Mouse (Mus musculus) thymus, postnatal 36 days (tissue): ENCODE results near the gene Padi2.
A peak's percentile ranks its signal among the peaks of the same experiment; 100 is the strongest.

Experiments
- DNase-seq, 2 experiments: peaks; one replicate each; pipeline ENCODE4 v3.0.0; 2022; ENCODE audit warnings: mixed read lengths in 2 of 2

Gene Padi2

DNA sequence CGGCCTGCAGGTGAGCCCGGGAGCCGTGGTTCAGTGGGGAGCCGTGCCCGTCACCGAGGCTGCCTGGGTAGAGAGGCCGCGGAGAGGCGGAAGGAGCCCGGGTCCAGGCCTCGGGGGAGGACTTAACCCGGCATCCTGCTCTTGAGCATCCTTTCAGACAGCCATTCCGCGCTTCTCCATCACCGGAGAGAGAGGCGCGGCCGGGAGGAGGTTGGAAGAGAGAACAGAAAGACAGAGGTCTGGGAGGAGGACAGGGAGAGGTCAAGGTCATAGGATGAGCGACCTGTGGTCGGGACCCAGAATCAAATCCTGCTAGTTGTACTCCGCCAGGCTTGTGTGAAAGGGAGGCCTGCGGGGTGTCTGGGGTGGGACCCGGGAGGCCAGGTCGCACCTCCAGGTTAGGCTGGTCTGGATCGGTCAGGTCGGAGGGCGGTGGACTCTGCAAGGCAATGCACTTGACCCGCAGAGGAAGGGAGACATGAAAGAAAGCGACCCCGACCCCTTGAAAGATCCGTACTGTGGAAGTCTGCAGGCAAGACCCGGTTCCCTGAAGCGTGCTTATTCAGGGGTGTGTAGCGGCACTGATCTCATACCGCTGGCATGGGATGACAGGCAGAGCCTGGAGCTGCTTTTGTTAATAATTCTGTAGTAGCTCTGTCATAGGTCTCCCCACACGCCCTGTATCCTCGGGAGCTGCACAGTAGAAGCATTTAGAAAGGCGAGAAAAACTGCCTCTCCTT lies 55.5 kb downstream of the Padi2 start:
- no peak for DNase-seq

GRCm38 (mm10) chr4:140962207-140962909 lies 56.2 kb downstream of the Padi2 start:
- DNase-seq = no peak

- no peak for DNase-seq
Observed at GRCm38 (mm10) chr4:140962950-140963349, 56.8 kb downstream of the Padi2 start.

DNA sequence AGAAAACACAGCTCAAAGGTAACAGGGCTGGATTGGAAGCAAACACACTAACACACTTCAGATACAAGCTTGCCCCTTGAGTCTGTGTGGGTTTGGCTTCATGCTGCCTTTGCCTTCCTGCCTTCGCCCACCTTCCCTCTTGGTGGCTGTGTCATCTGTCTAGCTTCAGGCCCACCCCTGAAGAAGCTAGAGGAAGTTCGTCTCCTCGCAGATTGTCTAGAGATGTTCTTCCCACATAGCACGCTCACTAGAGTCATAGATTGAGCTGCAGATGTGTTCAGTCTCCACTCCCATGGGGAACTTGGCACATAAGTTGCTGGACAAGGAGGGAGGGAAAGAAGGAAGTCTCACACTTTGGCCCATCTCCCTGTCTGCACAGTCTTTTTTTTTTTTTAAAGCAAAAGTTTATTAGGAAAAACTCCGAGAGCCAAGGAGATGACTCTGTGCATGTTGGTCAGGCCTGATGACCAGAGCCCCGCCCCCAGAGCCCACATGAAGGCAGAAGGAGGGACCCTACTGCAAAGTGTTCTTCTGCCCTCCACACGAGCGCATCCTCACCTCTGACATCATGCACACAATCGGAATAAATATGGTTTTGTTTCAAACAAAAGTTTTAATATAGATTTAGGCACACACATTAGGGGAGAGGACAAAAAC lies 57.9 kb downstream of the Padi2 start:
- no peak for DNase-seq

- peak; percentile 63 to 65 for DNase-seq
Observed at GRCm38 (mm10) chr4:140964620-140965019, 58.5 kb downstream of the Padi2 start.

GRCm38 (mm10) chr4:140967386-140968159 lies 61.4 kb downstream of the Padi2 start:
- no peak for DNase-seq

DNA sequence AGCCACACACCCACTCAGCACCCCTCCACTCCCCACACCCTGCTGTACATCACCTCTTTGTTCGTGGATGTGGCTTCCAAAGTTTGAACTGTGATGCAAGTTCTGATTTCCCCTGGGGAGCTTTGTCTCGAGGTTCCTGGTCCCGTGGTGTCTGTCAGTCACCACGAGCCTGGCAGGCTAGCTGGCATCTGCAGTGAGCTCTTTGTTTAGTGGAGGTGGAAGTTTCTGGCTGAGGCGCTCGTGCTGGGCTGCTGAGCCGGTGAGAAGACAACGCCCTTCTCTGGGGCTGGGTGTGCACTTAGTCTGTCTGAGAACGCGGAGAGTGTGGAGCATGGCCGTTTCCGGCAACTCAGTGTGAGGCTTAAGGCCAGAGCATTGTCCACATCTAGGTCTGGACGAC lies 65.5 kb downstream of the Padi2 start:
- no peak for DNase-seq

GRCm38 (mm10) chr4:140974408-140974807 lies 68.3 kb downstream of the Padi2 start:
- no peak for DNase-seq

- DNase-seq = no peak
Observed at GRCm38 (mm10) chr4:140975356-140975755, 69.2 kb downstream of the Padi2 start.

DNA sequence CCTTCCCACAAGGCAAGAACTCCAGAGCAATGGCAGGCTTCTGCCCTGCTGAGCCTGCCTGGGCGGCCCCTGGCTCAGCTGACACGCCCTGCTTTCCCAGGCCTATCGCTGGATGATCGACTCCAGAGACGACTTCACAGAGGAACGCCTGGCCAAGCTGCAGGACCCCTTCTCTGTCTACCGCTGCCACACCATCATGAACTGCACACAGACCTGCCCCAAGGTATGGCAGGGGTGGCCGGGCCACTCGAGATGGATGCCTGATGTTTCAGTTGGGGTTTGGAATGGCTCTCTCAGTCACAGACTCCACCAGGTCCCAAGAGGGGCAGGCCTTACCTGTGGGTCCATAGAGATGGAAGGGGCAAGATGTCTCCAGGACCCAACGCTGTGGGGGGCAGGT lies 71.1 kb downstream of the Padi2 start:
- DNase-seq = no peak

DNA sequence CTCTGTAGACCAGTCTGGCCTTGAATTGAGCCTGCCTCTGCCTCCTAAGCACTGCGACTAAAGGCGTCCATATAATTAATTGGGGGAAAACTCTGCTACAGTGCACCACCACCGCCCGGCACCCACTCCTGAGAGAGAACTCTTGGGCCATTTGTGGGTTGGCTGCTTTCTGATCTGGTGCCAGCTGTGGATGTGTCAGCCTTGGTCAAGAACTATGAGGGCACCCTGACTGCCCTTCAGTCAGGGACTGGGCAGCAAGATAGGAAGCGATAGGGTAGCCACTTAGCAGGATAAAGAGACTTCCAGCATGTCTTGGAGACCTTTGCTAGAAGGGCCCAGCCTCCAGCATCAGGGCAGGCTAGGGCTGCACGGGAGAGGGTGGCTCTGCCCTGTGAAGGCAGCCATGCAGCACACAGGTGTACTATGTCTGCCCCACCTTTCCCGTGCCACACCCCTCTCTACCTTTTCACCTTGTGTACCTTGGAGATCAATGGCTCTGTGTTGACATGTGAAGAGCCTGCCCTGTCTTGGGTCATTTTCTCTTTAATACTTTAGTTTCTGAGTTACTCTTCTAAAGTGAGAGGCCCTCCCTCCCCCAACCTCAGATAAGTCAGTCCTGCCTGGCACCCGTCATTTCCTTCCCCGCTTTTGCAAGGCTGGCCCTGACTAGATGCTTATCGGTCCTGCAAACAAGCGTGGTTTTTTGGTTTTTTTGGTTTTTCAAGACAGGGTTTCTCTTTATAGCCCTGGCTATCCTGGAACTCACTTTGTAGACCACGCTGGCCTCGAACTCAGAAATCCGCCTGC lies 71.9 kb downstream of the Padi2 start:
- no peak for DNase-seq

DNA sequence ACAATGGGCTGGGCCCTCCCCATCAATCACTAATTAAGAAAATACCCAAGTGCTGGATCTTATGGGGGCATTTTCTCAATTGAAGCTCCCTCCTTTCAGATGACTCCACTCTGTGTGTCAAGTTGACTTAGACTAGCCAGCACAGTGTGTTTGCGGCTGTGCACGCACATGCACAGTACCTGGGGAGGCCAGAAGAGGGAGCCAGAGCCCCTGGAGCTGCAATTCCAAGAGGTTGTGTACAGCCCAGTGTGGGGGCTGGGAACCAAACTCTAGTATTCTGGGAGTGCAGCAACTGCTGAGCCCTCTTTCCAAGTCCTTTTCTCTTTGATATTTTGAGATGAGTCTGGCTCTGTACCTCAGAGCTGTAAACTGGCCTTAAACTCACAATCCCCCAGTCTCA lies 75.5 kb downstream of the Padi2 start:
- DNase-seq = peak in 1 of 2 experiments; percentile 41

DNA sequence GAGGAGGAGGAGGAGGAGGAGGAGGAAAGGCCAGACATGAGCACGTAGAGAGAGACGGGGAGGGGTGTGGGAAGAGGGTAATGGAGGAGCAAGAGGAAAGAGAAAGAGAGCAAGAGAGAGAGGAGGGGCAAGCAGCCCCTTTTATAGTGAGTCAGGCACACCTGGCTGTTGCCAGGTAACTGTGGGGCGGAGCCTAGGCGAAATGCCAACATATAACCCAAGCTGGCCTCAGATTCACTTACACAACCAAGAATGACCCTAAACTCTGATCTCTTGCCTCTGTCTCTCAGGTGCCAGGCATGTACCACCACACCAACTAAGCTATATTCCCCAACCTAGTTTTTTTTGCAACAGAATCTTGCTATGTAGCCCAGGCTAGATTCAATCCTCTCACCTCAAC lies 76.7 kb downstream of the Padi2 start:
- no peak for DNase-seq

GRCm38 (mm10) chr4:140983442-140983841 lies 77.3 kb downstream of the Padi2 start:
- DNase-seq = peak; percentile 68 to 76

GRCm38 (mm10) chr4:140984544-140984943 lies 78.4 kb downstream of the Padi2 start:
- no peak for DNase-seq

- no peak for DNase-seq
Observed at GRCm38 (mm10) chr4:140986024-140986710, 80.0 kb downstream of the Padi2 start.

DNA sequence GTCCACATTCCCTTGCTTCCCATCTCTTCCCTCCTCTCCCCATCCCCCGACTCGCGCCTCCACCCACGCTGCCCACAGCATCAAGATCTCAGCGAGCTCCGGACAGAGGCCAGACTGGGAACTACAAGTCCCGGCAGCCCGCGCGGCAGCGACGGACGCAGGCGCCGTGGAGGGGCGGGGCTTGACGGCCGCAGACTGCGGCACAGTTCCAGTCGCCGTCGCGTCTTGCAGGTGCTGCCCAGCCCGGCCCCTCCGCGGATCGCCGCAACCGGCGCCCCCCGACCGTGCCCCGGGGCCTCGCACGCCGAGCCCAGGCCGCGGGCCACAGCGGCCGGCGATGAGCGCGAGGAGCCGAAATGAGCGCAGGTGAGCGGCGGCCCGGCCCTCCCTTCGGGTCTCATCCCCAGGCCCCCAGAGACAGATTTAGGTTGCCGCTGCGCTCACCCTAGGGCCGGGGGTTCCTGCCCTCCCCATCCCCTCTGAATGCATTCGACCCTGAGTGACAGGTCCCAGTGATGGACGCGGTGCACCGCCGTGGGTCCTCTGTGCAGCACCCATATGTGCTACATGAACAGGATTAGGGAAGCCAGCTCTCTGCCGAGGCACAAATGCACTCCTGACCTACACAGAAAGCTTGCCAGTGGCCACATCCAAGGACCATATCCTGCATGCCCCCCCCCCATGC lies 80.7 kb downstream of the Padi2 start, which contains the start of gene Atp13a2:
Gene Atp13a2, plus strand, starts transcription at position 163 of the 685 bp plus-strand sequence.
- peak; percentile 90 for DNase-seq

DNA sequence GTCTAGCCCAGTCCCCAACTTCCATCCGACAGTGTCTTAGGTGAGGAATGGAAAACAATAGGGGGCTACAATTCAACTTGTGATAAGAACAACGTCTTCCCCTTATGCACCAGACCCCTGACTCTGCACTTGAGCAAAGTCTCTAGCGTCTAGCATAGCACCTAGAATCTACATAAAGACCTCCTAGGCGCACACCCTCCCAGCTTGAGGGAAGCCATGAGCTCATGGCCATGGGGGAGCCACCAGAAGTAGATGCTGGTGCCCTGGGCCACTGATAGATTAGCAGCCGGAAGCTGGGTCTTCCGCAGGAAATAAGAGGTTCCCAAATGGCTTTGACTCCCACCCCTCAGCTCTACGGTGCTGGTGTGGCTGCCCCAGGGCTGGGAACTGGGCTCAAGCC lies 81.3 kb downstream of the Padi2 start:
- DNase-seq = no peak

GRCm38 (mm10) chr4:140988706-140989290 lies 82.7 kb downstream of the Padi2 start:
- DNase-seq = no peak

- DNase-seq = peak in 1 of 2 experiments; percentile 30
Observed at GRCm38 (mm10) chr4:140989447-140989846, 83.3 kb downstream of the Padi2 start.
